Mouse (Mus musculus) heart, postnatal 4 days (tissue): Measurements from ENCODE around the gene Fbxl4. TPM values are rescaled to one million over a fixed set of nuclear protein-coding genes. Genes with fewer than 3 reads are reported as not detected.
"Not testable (repeated sequence)": the region's sequence is repeated elsewhere in the genome, so short reads cannot be mapped to it uniquely, and the experiment has no call there.

Experiments
- DNase-seq: peaks from one replicate; pipeline ENCODE4 v3.0.0; 2021
- total RNA-seq, 2 experiments: library from RNA; stranded (reverse); gene quantifications; 2 replicates each; pipeline ENCODE4 v1.2.3; 2021

Fbxl4 gene
- 10 to 100 TPM; 14.8 to 15.6 TPM for total RNA-seq

- DNase-seq: peak; percentile 87
Observed at GRCm38 (mm10) chr4:22357266-22357930, at the start of gene Fbxl4. TSS of gene Fbxl4 (plus strand) at chr4:22357543.

GRCm38 (mm10) chr4:22314564-22314963 lies 42.8 kb upstream of the Fbxl4 start:
- no peak for DNase-seq

- peak; percentile 23 for DNase-seq
Observed at GRCm38 (mm10) chr4:22342816-22343573, 14.3 kb upstream of the Fbxl4 start.

- not testable (repeated sequence) for DNase-seq
Observed at GRCm38 (mm10) chr4:22349086-22349485, 8.3 kb upstream of the Fbxl4 start.

- no peak for DNase-seq
Observed at GRCm38 (mm10) chr4:22357931-22358300, 573 bp downstream of the Fbxl4 start.

GRCm38 (mm10) chr4:22358487-22358886 lies 1.1 kb downstream of the Fbxl4 start:
- no peak for DNase-seq

GRCm38 (mm10) chr4:22367368-22367767 lies 10.0 kb downstream of the Fbxl4 start:
- no peak for DNase-seq

- DNase-seq: no peak
Observed at GRCm38 (mm10) chr4:22378516-22378915, 21.2 kb downstream of the Fbxl4 start.

GRCm38 (mm10) chr4:22380646-22381045 lies 23.3 kb downstream of the Fbxl4 start:
- no peak for DNase-seq

- DNase-seq: no peak
Observed at GRCm38 (mm10) chr4:22383528-22384265, 26.4 kb downstream of the Fbxl4 start.

- no peak for DNase-seq
Observed at GRCm38 (mm10) chr4:22390045-22390444, 32.7 kb downstream of the Fbxl4 start.

- DNase-seq: no peak
Observed at GRCm38 (mm10) chr4:22392777-22393473, 35.6 kb downstream of the Fbxl4 start.

GRCm38 (mm10) chr4:22395404-22395803 lies 38.1 kb downstream of the Fbxl4 start:
- DNase-seq: no peak

- DNase-seq: peak; percentile 21
Observed at GRCm38 (mm10) chr4:22396484-22397000, 39.2 kb downstream of the Fbxl4 start.

- no peak for DNase-seq
Observed at GRCm38 (mm10) chr4:22397003-22397402, 39.7 kb downstream of the Fbxl4 start.

GRCm38 (mm10) chr4:22402032-22402431 lies 44.7 kb downstream of the Fbxl4 start:
- no peak for DNase-seq

- DNase-seq: no peak
Observed at GRCm38 (mm10) chr4:22402930-22403329, 45.6 kb downstream of the Fbxl4 start.

GRCm38 (mm10) chr4:22420627-22421026 lies 63.3 kb downstream of the Fbxl4 start:
- no peak for DNase-seq

GRCm38 (mm10) chr4:22422400-22422799 lies 65.1 kb downstream of the Fbxl4 start:
- DNase-seq: no peak

GRCm38 (mm10) chr4:22428150-22428549 lies 70.8 kb downstream of the Fbxl4 start:
- no peak for DNase-seq

GRCm38 (mm10) chr4:22469575-22469974 lies 112.2 kb downstream of the Fbxl4 start:
- no peak for DNase-seq

GRCm38 (mm10) chr4:22476967-22477710 lies 119.8 kb downstream of the Fbxl4 start:
- DNase-seq: no peak
